9 mouse cellular contexts compared by ENCODE assay signal in the genomic region with DNA sequence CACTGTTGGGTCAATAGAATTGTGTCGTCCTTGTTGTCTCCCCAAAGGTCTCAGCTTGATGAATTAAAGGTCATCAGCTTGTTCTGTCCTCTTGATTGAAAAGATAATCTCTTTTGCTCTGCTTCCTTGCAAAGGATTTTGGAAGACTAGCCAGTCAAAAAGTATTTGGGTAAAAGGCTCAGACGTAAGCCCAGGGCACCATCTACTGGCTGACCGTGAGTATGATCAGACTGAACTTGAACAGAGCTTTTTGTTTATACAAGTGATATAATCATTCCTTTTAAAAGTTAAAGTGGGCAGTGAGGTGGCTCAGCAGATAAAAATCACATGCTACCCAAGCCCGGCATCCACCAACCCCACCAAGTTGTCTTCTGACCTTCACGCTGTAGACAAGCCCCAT. TPM values are rescaled to one million over a fixed set of nuclear protein-coding genes. Genes with fewer than 3 reads are reported as not detected.
A peak's percentile ranks its signal among the peaks of the same experiment; 100 is the strongest.
DNase-seq lines count a peak whose midpoint lies in the region; ATAC-seq and TF ChIP-seq lines count a peak whose summit lies in the region.
"Had no signal": no experiment of that assay in that cellular context is flagged by ENCODE, and none has a peak within 500 bp of the region (broad histone marks: within the 10 kb centered on the region; RNA-seq: fewer than 3 reads in every experiment).

No protein-coding gene starts in this region.

- no peak overlapping the region for H3K4me3 ChIP-seq in cerebellum, adult 2 months (replicated peaks; ENCODE audit: insufficient read depth, low read depth, low read length)
- H3K4me3 ChIP-seq in layer of hippocampus, adult 2 months = no peak overlapping the region
- H3K4me3 ChIP-seq in embryonic fibroblast, embryonic 13.5 days (ENCODE audit: insufficient read depth, low read length) = no peak overlapping the region
- H3K4me3 ChIP-seq in lung, embryonic 14.5 days (ENCODE audit: low read depth, low read length) = no peak overlapping the region
- H3K4me3 ChIP-seq: liver, embryonic 15.5 days had no signal

- no peak overlapping the region for H3K4me2 ChIP-seq in lung, embryonic 14.5 days
- H3K4me2 ChIP-seq: liver, embryonic 15.5 days had no signal

- H3K9ac ChIP-seq in lung, embryonic 14.5 days = no peak overlapping the region
- H3K9ac ChIP-seq: liver, embryonic 15.5 days had no signal

- POLR2A ChIA-PET in Patski (lab: Charles Lee) = no interaction called here

- peak; percentile 38; the same call in 1 of the 2 replicates for TF ChIP-seq CTCF in cerebellum, adult 2 months (IDR thresholded peaks at IDR 0.05; ENCODE audit: borderline replicate concordance, insufficient read depth, low read depth, low read length)
- TF ChIP-seq CTCF in layer of hippocampus, adult 2 months (conservative IDR thresholded peaks at IDR 0.05) = peak; percentile 84
- TF ChIP-seq CTCF in Patski (IDR thresholded peaks at IDR 0.05) = peak; percentile 79
- peak; percentile 49; the same call in 1 of the 2 replicates for TF ChIP-seq CTCF in embryonic fibroblast, embryonic 13.5 days (IDR thresholded peaks at IDR 0.05; ENCODE audit: borderline replicate concordance, insufficient read depth, low read length)
- TF ChIP-seq CTCF in lung, embryonic 14.5 days (IDR thresholded peaks at IDR 0.05; ENCODE audit: low read depth) = peak; percentile 68

- H3K9me3 ChIP-seq in lung, embryonic 14.5 days (ENCODE audit: low read depth, low read length) = no peaks in the 10 kb centered on the region
- H3K9me3 ChIP-seq: liver, embryonic 15.5 days had no signal

- WGBS in cerebellum, adult 2 months = 45% methylated on average over 5 of the region's 5 CpGs
- WGBS in lung, embryonic 14.5 days = 19% methylated on average over 5 of the region's 5 CpGs

- CTCF ChIA-PET in Patski (lab: Charles Lee) = interaction anchor here (0.8 to 4.8 kb wide), 16 partner anchors 8 to 86 kb away, joined by 3 to 49 read pairs (median 5); partner anchors contain the start of gene AA467197

- no peaks in the 10 kb centered on the region for H3K4me1 ChIP-seq in cerebellum, adult 2 months (ENCODE audit: control insufficient read depth, insufficient read depth, low read length)
- H3K4me1 ChIP-seq in embryonic fibroblast, embryonic 13.5 days (ENCODE audit: control insufficient read depth, insufficient read depth, low read length) = 0 out of 2 replicates have a peak, but pooled peaks cover 3% of the 10 kb centered on the region
- H3K4me1 ChIP-seq in lung, embryonic 14.5 days (ENCODE audit: insufficient read depth) = no peaks in the 10 kb centered on the region
- H3K4me1 ChIP-seq: liver, embryonic 15.5 days had no signal

- H3K27me3 ChIP-seq in cerebellum, adult 2 months (ENCODE audit: control insufficient read depth, insufficient read depth, low read length) = no peaks in the 10 kb centered on the region
- H3K27me3 ChIP-seq in Patski = no peaks in the 10 kb centered on the region
- H3K27me3 ChIP-seq in lung, embryonic 14.5 days (ENCODE audit: insufficient read depth, low read length) = no peaks in the 10 kb centered on the region
- H3K27me3 ChIP-seq: liver, embryonic 15.5 days had no signal

- no peaks in the 10 kb centered on the region for H3K36me3 ChIP-seq in lung, embryonic 14.5 days (ENCODE audit: insufficient read depth)
- H3K36me3 ChIP-seq: liver, embryonic 15.5 days had no signal

- no peak overlapping the region for H3K27ac ChIP-seq in cerebellum, adult 2 months (ENCODE audit: insufficient read depth, low read length)
- no peak overlapping the region for H3K27ac ChIP-seq in layer of hippocampus, adult 2 months
- no peak overlapping the region for H3K27ac ChIP-seq in embryonic fibroblast, embryonic 13.5 days (ENCODE audit: insufficient read depth, low read length)
- no peak overlapping the region for H3K27ac ChIP-seq in lung, embryonic 14.5 days (ENCODE audit: low read depth)
- H3K27ac ChIP-seq: liver, embryonic 15.5 days had no signal

- peak; percentile 24 for ATAC-seq in Patski
- ATAC-seq in lung, embryonic 14.5 days (ENCODE audit: insufficient read depth) = peak; percentile 31; the same call in 1 of the 2 replicates

- no peak for TF ChIP-seq POLR2A in cerebellum, adult 2 months (IDR thresholded peaks at IDR 0.05; ENCODE audit: borderline replicate concordance, insufficient read depth, low read length)
- no peak for TF ChIP-seq POLR2A in embryonic fibroblast, embryonic 13.5 days (IDR thresholded peaks at IDR 0.05; ENCODE audit: low read depth, low read length)

- peak in 1 of 2 experiments; percentile 6 for DNase-seq in cerebellum, adult 2 months
- no peak for DNase-seq in cerebellum, adult 9-11 months
- peak in 1 of 2 experiments; percentile 39 for DNase-seq in layer of hippocampus, adult 2 months (ENCODE audit: low spot score in 2 of 2)
- DNase-seq in layer of hippocampus, adult 9-10 months (ENCODE audit: low spot score) = no peak
- DNase-seq in Patski (ENCODE audit: low read depth, low spot score) = no peak
- DNase-seq in lung, embryonic 14.5 days = peak; percentile 76
- peak; percentile 75 for DNase-seq in thymus, postnatal 4 days

- in situ Hi-C loops in Patski (cut with MboI; ENCODE audit: low pct_unique_long_range_greater_than_20kb) = no loop called here

RNA-seq across cellular contexts. Expression of gene AA467197, which starts 31.1 kb away (rescaled TPM):
- 0.67 and 0.81 TPM in 2 replicates for polyA plus RNA-seq in cerebellum, adult 2 months (2012; rRNA removed)
- total RNA-seq in layer of hippocampus, adult 2 months (2021) = 1 to 10 TPM in 1 of 2 experiments, not detected in 1; 1.1 TPM
- polyA plus RNA-seq in Patski (2021) = 0.68 TPM
- 0.85 and 1.0 TPM in 2 replicates for polyA plus RNA-seq in embryonic fibroblast, embryonic 13.5 days (2011; ENCODE audit: insufficient read length, low read depth, missing spikeins)
- polyA plus RNA-seq in lung, embryonic 14.5 days (2014; fragmentation: Nextera tagmentation; extraction: Ambion mirVana) = not detected in 2 replicates

RNA-seq across cellular contexts. Expression of gene Slc30a4, which starts 34.6 kb away (rescaled TPM):
- 18.4 and 19.6 TPM in 2 replicates for polyA plus RNA-seq in cerebellum, adult 2 months (2012; rRNA removed)
- total RNA-seq in layer of hippocampus, adult 2 months (2021) = 10 to 100 TPM; 27.4 to 29.2 TPM
- polyA plus RNA-seq in Patski (2021) = 42.7 TPM
- polyA plus RNA-seq in embryonic fibroblast, embryonic 13.5 days (2011; ENCODE audit: insufficient read length, low read depth, missing spikeins) = 42.6 and 44.5 TPM in 2 replicates
- polyA plus RNA-seq in lung, embryonic 14.5 days (2014; fragmentation: Nextera tagmentation; extraction: Ambion mirVana) = 11.1 and 12.9 TPM in 2 replicates

RNA-seq across cellular contexts. Expression of gene Gatm, which starts 56.8 kb away (rescaled TPM):
- 164 and 201 TPM in 2 replicates for polyA plus RNA-seq in cerebellum, adult 2 months (2012; rRNA removed)
- 10 to 100 TPM; 64.9 to 72.1 TPM for total RNA-seq in layer of hippocampus, adult 2 months (2021)
- 0.39 TPM for polyA plus RNA-seq in Patski (2021)
- 3.0 and 3.1 TPM in 2 replicates for polyA plus RNA-seq in embryonic fibroblast, embryonic 13.5 days (2011; ENCODE audit: insufficient read length, low read depth, missing spikeins)
- 6.1 and 6.9 TPM in 2 replicates for polyA plus RNA-seq in lung, embryonic 14.5 days (2014; fragmentation: Nextera tagmentation; extraction: Ambion mirVana)

Comparison
In these comparisons a context has a peak if more than half of its experiments do, and no peak if none do; other contexts are left out.
1. DNase-seq: peak in lung, embryonic 14.5 days (single experiment) and thymus, postnatal 4 days (single experiment); none in cerebellum, adult 9-11 months (single experiment), layer of hippocampus, adult 9-10 months (single experiment) and Patski (single experiment).
2. RNA of gene Gatm, which starts 56.8 kb away (polyA plus RNA-seq): 164 to 201 TPM in cerebellum, adult 2 months; 6.1 to 6.9 TPM in lung, embryonic 14.5 days, 3.0 to 3.1 TPM in embryonic fibroblast, embryonic 13.5 days and 0.39 TPM in Patski (single experiment); every median in the first group is over 10 times any median in the second.
3. Peak in every context shown above with its lines, with median percentiles within 50 percentile points of each other: CTCF ChIP-seq.